Mouse (Mus musculus) intestine, postnatal 0 days (tissue): Measurements from ENCODE around the gene Mgat5. TPM values are rescaled to one million over a fixed set of nuclear protein-coding genes. Genes with fewer than 3 reads are reported as not detected.
A peak's percentile ranks its signal among the peaks of the same experiment; 100 is the strongest.

Experiments used
- ATAC-seq: fragments of 200-750 bp; cut with Nextera tagmentation; 2 replicates; pipeline ENCODE4 v1.8.0; 2017; ENCODE audit warnings: mild to moderate bottlenecking, moderate TSS enrichment, moderate library complexity
- H3K27ac ChIP-seq: fragments of 300-500 bp; sonication (generic); 2 replicates; pipeline ENCODE4 v1.5.1; 2014; ENCODE audit warnings: mild to moderate bottlenecking, low read depth, low read length, moderate library complexity
- H3K27me3 ChIP-seq: fragments of 300-500 bp; sonication (generic); replicated peaks from 2 replicates; pipeline ENCODE4 v1.6.1; 2014; ENCODE audit warnings: low read length, mixed read lengths; ENCODE audit not compliant: control insufficient read depth, insufficient read depth
- H3K36me3 ChIP-seq: fragments of 300-500 bp; sonication (generic); 2 replicates; pipeline ENCODE4 v1.6.1; 2014; ENCODE audit warnings: mild to moderate bottlenecking, moderate library complexity; ENCODE audit not compliant: control insufficient read depth, insufficient read depth
- H3K4me1 ChIP-seq: fragments of 300-500 bp; sonication (generic); replicated peaks from 2 replicates; pipeline ENCODE4 v1.6.1; 2014; ENCODE audit warnings: antibody characterized with exemption, low read length, mixed read lengths; ENCODE audit not compliant: control insufficient read depth, insufficient read depth
- H3K4me2 ChIP-seq: fragments of 300-500 bp; sonication (generic); replicated peaks from 2 replicates; pipeline ENCODE4 v1.6.1; 2014; ENCODE audit warnings: low read depth, mild to moderate bottlenecking, moderate library complexity
- H3K4me3 ChIP-seq: fragments of 300-500 bp; sonication (generic); 2 replicates; pipeline ENCODE4 v1.5.1; 2014; ENCODE audit warnings: low read depth, low read length
- H3K9ac ChIP-seq: fragments of 300-500 bp; sonication (generic); 2 replicates; pipeline ENCODE4 v1.6.1; 2014; ENCODE audit warnings: mild to moderate bottlenecking, low read depth, low read length
- H3K9me3 ChIP-seq: fragments of 300-500 bp; sonication (generic); 2 replicates; pipeline ENCODE4 v1.6.1; 2016; ENCODE audit warnings: mixed run types; ENCODE audit not compliant: control insufficient read depth
- CTCF ChIP-seq: sonication (generic); IDR thresholded peaks from 2 replicates; pipeline ENCODE4 v1.5.1; 2016; ENCODE audit warnings: low read depth, mild to moderate bottlenecking, control low read depth, antibody characterized with exemption, moderate library complexity
- WGBS: fragments of 180-500 bp; shearing (Covaris S2); extraction: QIAGEN DNeasy Blood & Tissue Kit; methylation state at CpG from one replicate; pipeline ENCODE4 v1.1.7; 2014; 5-methylcytosine and 5-hydroxymethylcytosine counted together
- polyA plus RNA-seq: library from polyadenylated mRNA; unstranded; fragments of >200 nt; fragmentation: Nextera tagmentation; extraction: Ambion mirVana; gene quantifications from 2 replicates; pipeline ENCODE4 v1.2.1, GENCODE M21; 2015

Gene Mgat5
- polyA plus RNA-seq, 1 experiment from 2014 or later, result 4.1 TPM

GRCm38 (mm10) chr1:127205501-127206019 lies 745 bp downstream of the Mgat5 start:
- no peaks in the 10 kb centered on the region for H3K27me3 ChIP-seq
- ATAC-seq, result no peak
- peak overlapping the region; percentile 97 for H3K4me2 ChIP-seq
- TF ChIP-seq CTCF, result no peak
- peak overlapping the region; percentile 93 for H3K4me3 ChIP-seq
- no peaks in the 10 kb centered on the region for H3K36me3 ChIP-seq
- H3K4me1 ChIP-seq, result no peaks in the 10 kb centered on the region
- H3K9ac ChIP-seq, result peak overlapping the region; percentile 69
- H3K9me3 ChIP-seq, result no peaks in the 10 kb centered on the region
- peak overlapping the region; percentile 92 for H3K27ac ChIP-seq
- WGBS, result under 1% methylated on average over 24 of the region's 24 CpGs

- 1% methylated on average over 39 of the region's 39 CpGs for WGBS
- peak overlapping the region; percentile 92 for H3K27ac ChIP-seq
- H3K36me3 ChIP-seq, result no peaks in the 10 kb centered on the region
- H3K9me3 ChIP-seq, result no peaks in the 10 kb centered on the region
- no peaks in the 10 kb centered on the region for H3K4me1 ChIP-seq
- H3K4me2 ChIP-seq, result peak overlapping the region; percentile 97
- TF ChIP-seq CTCF, result no peak
- ATAC-seq, result peak; percentile 23; the same call in 1 of the 2 replicates
- H3K27me3 ChIP-seq, result no peaks in the 10 kb centered on the region
- H3K4me3 ChIP-seq, result peak overlapping the region; percentile 93
- peak overlapping the region; percentile 69 for H3K9ac ChIP-seq
Observed at GRCm38 (mm10) chr1:127206020-127206641, 1.3 kb downstream of the Mgat5 start.

DNA sequence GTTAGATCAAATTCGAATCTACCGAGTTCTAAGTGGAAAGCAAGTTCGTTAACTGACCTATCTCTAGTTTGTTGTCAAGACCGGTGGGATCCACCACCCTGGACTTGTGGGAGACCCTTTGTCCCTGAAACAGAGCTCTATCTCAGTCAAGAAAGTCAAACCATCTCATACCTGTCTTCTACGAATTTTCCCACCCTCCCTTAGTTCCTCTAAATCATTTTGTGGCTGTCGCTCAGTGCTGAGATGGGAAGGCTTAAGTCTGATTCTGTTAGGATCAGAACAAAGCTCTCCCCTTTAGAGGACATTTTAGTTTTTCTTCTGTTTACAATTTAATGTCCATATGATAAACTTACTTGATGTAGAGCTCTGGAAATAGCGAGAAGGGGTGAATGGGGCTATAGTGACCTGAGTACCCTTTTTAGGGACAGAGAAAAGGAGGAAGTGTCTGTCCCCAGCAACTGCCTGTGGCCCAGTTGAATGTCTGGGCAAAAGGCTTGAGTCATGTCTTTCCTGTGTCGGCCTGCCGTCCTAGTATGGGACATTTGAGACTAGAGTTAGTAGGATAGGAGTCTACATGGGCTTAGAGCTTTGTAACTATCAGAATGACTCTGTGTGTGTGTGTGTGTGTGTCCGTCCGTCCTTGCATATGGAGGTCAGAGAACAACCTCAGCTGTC lies 2.2 kb downstream of the Mgat5 start:
- TF ChIP-seq CTCF, result no peak
- H3K4me2 ChIP-seq, result peak overlapping the region; percentile 97
- no peaks in the 10 kb centered on the region for H3K4me1 ChIP-seq
- H3K27me3 ChIP-seq, result no peaks in the 10 kb centered on the region
- H3K4me3 ChIP-seq, result peak overlapping the region; percentile 93
- no peaks in the 10 kb centered on the region for H3K9me3 ChIP-seq
- H3K27ac ChIP-seq, result no peak overlapping the region
- ATAC-seq, result no peak
- H3K9ac ChIP-seq, result no peak overlapping the region
- 50% methylated on average over 11 of the region's 11 CpGs for WGBS
- H3K36me3 ChIP-seq, result no peaks in the 10 kb centered on the region

DNA sequence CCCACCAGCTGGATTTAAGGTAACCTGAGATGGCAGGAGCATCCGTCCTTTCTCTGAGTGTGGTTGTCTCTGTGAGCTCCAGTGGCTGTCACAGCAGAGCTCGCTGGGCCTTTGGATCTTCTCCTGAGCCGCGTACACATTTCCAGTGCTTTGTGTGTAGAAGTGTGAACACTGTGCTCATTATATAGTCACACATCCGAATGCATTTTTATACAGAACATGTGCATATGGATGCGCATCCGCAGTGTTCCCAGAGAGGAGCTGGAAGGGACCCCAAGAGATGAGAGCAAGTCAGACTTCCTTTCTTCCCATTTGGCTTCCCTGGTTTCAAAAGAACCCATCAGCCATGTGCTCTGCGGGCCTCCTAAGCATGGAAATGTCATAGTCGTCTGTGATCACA lies 3.4 kb downstream of the Mgat5 start:
- Histone ChIP-seq H3K27me3 (no peaks in the 10 kb centered on the region), H3K9me3 (no peaks in the 10 kb centered on the region), H3K27ac (no peak overlapping the region), H3K4me3 (no peak overlapping the region), H3K36me3 (no peaks in the 10 kb centered on the region), H3K4me1 (no peaks in the 10 kb centered on the region), H3K4me2 (no peak overlapping the region), H3K9ac (no peak overlapping the region)
- WGBS, result 81% methylated on average over 9 of the region's 9 CpGs
- ATAC-seq, result no peak
- no peak for TF ChIP-seq CTCF

- Histone ChIP-seq H3K4me1 (peaks cover 26% of the 10 kb centered on the region), H3K27ac (0 out of 2 replicates have a peak overlapping the region, but pooled peaks have one; percentile 42)
Observed at GRCm38 (mm10) chr1:127212812-127213211, 8.0 kb downstream of the Mgat5 start.

GRCm38 (mm10) chr1:127213434-127213833 lies 8.6 kb downstream of the Mgat5 start:
- Histone ChIP-seq H3K4me1 (peaks cover 26% of the 10 kb centered on the region), H3K27me3 (no peaks in the 10 kb centered on the region), H3K9me3 (no peaks in the 10 kb centered on the region), H3K36me3 (no peaks in the 10 kb centered on the region), H3K4me2 (peak overlapping the region; percentile 35; the same call in 1 of the 2 replicates), H3K4me3 (no peak overlapping the region), H3K9ac (no peak overlapping the region), H3K27ac (peak overlapping the region; percentile 79)
- TF ChIP-seq CTCF, result no peak
- 33% methylated on average over 3 of the region's 3 CpGs for WGBS
- ATAC-seq, result 0 out of 2 replicates have a peak, but pooled peaks have one; percentile 9

More at GRCm38 (mm10) chr1:127212812-127213211, 8.0 kb downstream of the Mgat5 start:
- Histone ChIP-seq H3K9ac (no peak overlapping the region), H3K36me3 (no peaks in the 10 kb centered on the region), H3K9me3 (no peaks in the 10 kb centered on the region), H3K4me3 (no peak overlapping the region), H3K4me2 (no peak overlapping the region), H3K27me3 (no peaks in the 10 kb centered on the region)
- no peak for ATAC-seq
- 48% methylated on average over 1 of the region's 1 CpGs for WGBS
- TF ChIP-seq CTCF, result no peak
